Mouse (Mus musculus) myocyte (in vitro differentiated cells): ENCODE results near the gene Nsd2. TPM values are rescaled to one million over a fixed set of nuclear protein-coding genes. Genes with fewer than 3 reads are reported as not detected.

Experiments
- H3K27me3 ChIP-seq: one replicate; pipeline ENCODE4 v1.6.1; 2011; ENCODE audit not compliant: control insufficient read depth, insufficient read depth, insufficient read length
- H3K36me3 ChIP-seq: one replicate; pipeline ENCODE4 v1.6.1; 2011; ENCODE audit not compliant: control insufficient read depth, insufficient read depth
- H3K4me2 ChIP-seq: one replicate; pipeline ENCODE4 v1.6.1; 2011; ENCODE audit warnings: low read depth, control low read depth
- H3K4me3 ChIP-seq: one replicate; pipeline ENCODE4 v1.5.1; 2011; ENCODE audit warnings: mild to moderate bottlenecking, control low read depth, moderate library complexity
- H3K79me2 ChIP-seq: one replicate; pipeline ENCODE4 v1.6.1; 2011; ENCODE audit not compliant: control insufficient read depth, insufficient read depth
- H3ac ChIP-seq: one replicate; pipeline ENCODE4 v1.6.1; 2011; ENCODE audit not compliant: control insufficient read depth, insufficient read length
- CEBPB ChIP-seq: IDR thresholded peaks from 2 replicates; pipeline ENCODE4 v1.6.1; 2011; ENCODE audit warnings: mild to moderate bottlenecking, moderate library complexity; ENCODE audit not compliant: poor library complexity, insufficient read depth, severe bottlenecking
- E2F4 ChIP-seq: IDR thresholded peaks from one replicate; pipeline ENCODE4 v1.6.1; 2011; ENCODE audit warnings: mild to moderate bottlenecking, control low read depth, moderate library complexity; ENCODE audit not compliant: insufficient read depth
- MAX ChIP-seq: IDR thresholded peaks from one replicate; pipeline ENCODE4 v1.6.1; 2011; ENCODE audit warnings: low read depth, mild to moderate bottlenecking, control low read depth
- MYOD1 ChIP-seq, 3 experiments: IDR thresholded peaks; one replicate each; pipeline ENCODE4 v1.6.1; 2011; ENCODE audit warnings: control low read depth in 2 of 3, low read depth in 2 of 3, mild to moderate bottlenecking in 2 of 3, moderate library complexity in 1 of 3; ENCODE audit not compliant: insufficient read length in 2 of 3, control insufficient read depth in 1 of 3
- MYOG ChIP-seq, 3 experiments: IDR thresholded peaks; one replicate each; pipeline ENCODE4 v1.6.1; 2011; ENCODE audit warnings: control low read depth in 2 of 3, low read depth in 2 of 3, mild to moderate bottlenecking in 2 of 3; ENCODE audit not compliant: insufficient read length in 2 of 3, control insufficient read depth in 1 of 3, insufficient read depth in 1 of 3
- POLR2A ChIP-seq: IDR thresholded peaks from one replicate; pipeline ENCODE4 v1.6.1; 2011; ENCODE audit warnings: low read depth, mild to moderate bottlenecking, control low read depth, moderate library complexity; ENCODE audit not compliant: insufficient read length
- POLR2AphosphoS2 ChIP-seq: IDR thresholded peaks from one replicate; pipeline ENCODE4 v1.6.1; 2011; ENCODE audit warnings: low read depth, control low read depth; ENCODE audit not compliant: insufficient read length
- REST ChIP-seq: IDR thresholded peaks from one replicate; pipeline ENCODE4 v1.6.1; 2011; ENCODE audit warnings: mild to moderate bottlenecking, control low read depth, moderate library complexity; ENCODE audit not compliant: insufficient read depth, insufficient read length
- SRF ChIP-seq: IDR thresholded peaks from one replicate; pipeline ENCODE4 v1.6.1; 2011; ENCODE audit warnings: low read depth; ENCODE audit not compliant: control insufficient read depth, insufficient read length
- TCF12 ChIP-seq: IDR thresholded peaks from one replicate; pipeline ENCODE4 v1.6.1; 2011; ENCODE audit warnings: mild to moderate bottlenecking, control low read depth; ENCODE audit not compliant: poor library complexity, insufficient read depth, severe bottlenecking
- TCF3 ChIP-seq: IDR thresholded peaks from one replicate; pipeline ENCODE4 v1.6.1; 2011; ENCODE audit warnings: low read depth, control low read depth; ENCODE audit not compliant: insufficient read length
- USF1 ChIP-seq: IDR thresholded peaks from one replicate; pipeline ENCODE4 v1.6.1; 2011; ENCODE audit warnings: low read depth, mild to moderate bottlenecking, control low read depth, moderate library complexity
- polyA plus RNA-seq: library from polyadenylated mRNA; unstranded; fragments of >200 nt; fragmentation: generic; extraction: Trizol; gene quantifications from one replicate; pipeline ENCODE4 v1.2.1, GENCODE M21; 2012; ENCODE audit warnings: missing spikeins

The Nsd2 gene
- polyA plus RNA-seq, 1 experiment, result 23.9 TPM

DNA sequence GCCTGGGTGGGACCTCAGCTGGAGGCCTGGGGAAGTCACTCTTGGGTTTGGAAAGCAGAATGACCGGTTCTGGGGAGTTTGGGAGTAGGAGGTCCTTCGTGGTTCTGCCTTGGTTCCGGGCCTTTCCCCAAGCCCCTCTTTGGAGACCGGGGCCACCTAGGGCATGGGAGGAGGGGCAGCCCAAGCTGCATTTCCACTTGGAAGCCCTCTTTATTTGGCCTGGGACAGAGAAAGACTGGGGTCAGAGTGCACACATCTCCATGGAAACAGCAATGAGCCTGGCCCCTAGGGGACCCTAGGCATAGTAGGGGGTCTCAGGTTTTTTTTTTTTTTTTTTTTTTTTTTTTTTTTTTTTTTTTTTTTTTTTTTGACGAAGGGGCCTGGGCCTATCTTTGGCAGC lies 2.4 kb upstream of the Nsd2 start:
- Histone ChIP-seq H3K27me3 (no peaks in the 10 kb centered on the region), H3K4me2 (no peak overlapping the region), H3K4me3 (no peak overlapping the region), H3ac (no peak overlapping the region), H3K36me3 (no peaks in the 10 kb centered on the region), H3K79me2 (peaks cover 19% of the 10 kb centered on the region)
- no peak for TF ChIP-seq USF1
- TF ChIP-seq REST, result no peak
- no peak for TF ChIP-seq POLR2AphosphoS2
- no peak for TF ChIP-seq MAX
- TF ChIP-seq CEBPB, result no peak
- TF ChIP-seq SRF, result no peak
- no peak for TF ChIP-seq E2F4

DNA sequence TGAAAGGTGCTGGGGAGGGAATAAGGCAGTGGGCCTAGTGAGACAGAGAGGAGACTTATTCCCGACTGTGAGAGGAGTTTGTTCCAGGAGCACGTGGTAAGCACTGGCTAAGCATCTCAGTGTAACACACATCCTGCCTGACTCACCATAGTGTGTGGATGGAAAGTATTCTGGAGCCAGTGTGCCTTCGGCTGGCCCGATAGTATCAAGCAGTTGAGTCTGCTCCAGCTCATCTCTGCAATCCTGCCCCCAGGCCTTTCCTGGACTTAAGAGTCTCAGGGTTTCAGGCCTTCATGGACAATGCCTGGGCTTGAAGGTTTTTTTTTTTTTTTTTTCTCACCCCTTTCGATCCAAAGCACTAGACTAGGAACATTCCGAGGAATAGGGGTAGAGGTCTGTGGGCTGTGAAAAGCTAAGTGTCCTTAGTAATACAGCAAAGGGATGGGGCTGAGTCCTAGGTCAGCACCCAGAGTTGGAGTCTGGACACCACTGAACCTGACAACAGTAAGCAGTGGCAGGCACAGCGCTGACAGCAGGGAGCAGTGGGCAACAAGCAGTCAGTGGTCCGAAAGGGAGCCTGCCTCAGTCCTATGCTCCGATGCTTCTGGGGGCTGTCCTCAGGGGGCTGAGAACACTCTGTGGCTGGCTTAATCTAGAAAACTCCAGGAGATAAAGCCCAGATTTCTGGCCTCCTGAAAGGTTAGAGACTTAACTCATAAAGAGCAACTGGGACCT lies 1.2 kb upstream of the Nsd2 start:
- no peaks in the 10 kb centered on the region for H3K36me3 ChIP-seq
- peak overlapping the region; percentile 89 for H3ac ChIP-seq
- H3K27me3 ChIP-seq, result no peaks in the 10 kb centered on the region
- H3K79me2 ChIP-seq, result peaks cover 31% of the 10 kb centered on the region
- no peak for TF ChIP-seq CEBPB
- peak; percentile 69 for TF ChIP-seq USF1
- TF ChIP-seq MAX, result no peak
- no peak for TF ChIP-seq MYOD1 (IDR thresholded peaks at IDR 0.05; ENCODE audit: control insufficient read depth in 1 of 3, insufficient read length in 2 of 3, low read depth in 2 of 3)
- TF ChIP-seq E2F4, result no peak
- TF ChIP-seq SRF, result no peak
- TF ChIP-seq TCF3, result no peak
- TF ChIP-seq MYOG (IDR thresholded peaks at IDR 0.05; ENCODE audit: control insufficient read depth in 1 of 3, insufficient read depth in 1 of 3, insufficient read length in 2 of 3, low read depth in 2 of 3), result no peak
- TF ChIP-seq TCF12, result no peak
- peak; percentile 44 for TF ChIP-seq POLR2A
- no peak for TF ChIP-seq POLR2AphosphoS2
- TF ChIP-seq REST, result no peak
- H3K4me2 ChIP-seq, result peak overlapping the region; percentile 98
- peak overlapping the region; percentile 54 for H3K4me3 ChIP-seq

DNA sequence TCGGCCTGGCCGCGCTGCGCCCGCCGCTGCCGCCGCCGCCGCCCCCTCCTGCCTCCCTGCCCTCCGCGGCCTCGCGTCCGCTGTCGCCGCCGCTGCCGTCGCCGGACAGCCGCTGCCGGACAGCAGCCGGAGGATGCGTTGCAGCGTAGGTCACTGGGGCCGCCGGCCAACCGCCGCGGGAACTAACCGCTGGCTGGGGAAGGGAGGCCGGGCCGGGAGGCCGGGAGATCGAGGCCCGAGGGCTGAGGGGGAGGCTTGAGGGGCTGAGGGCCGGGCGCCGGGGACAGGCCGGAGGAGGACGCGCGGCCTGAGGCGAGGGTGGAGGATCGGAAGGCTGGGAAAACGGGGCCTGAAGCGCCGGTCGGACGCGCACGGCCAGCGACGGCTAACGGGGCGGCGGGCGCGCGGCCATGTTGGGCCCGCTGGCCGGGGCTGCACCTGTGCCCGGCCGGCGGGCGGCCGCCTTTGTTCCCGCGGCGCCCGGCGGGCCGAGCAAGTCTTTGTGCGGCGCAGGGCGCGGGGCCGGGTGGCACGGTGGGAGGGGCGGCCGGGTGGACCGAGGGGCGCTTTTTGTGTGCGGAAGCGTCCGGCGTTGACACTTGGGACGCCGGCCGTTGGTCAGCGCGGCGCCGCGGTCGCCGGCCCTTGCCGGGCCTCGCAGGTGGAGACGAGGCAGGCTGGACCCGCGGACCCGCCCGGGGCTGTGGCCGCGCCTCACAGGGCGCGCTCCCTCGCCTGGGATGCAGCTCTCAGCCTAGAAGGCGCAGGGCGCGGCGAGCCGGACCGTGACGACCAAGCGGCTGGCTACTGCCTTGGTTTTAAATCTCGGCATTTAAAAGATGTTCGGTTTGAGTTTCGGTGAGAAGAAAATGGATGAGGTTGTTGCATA lies 452 bp downstream of the Nsd2 start:
- H3K79me2 ChIP-seq, result peaks cover 48% of the 10 kb centered on the region
- H3ac ChIP-seq, result peak overlapping the region; percentile 89
- no peaks in the 10 kb centered on the region for H3K27me3 ChIP-seq
- no peaks in the 10 kb centered on the region for H3K36me3 ChIP-seq
- H3K4me2 ChIP-seq, result peak overlapping the region; percentile 87
- H3K4me3 ChIP-seq, result peak overlapping the region; percentile 54
- TF ChIP-seq CEBPB (no peak), POLR2AphosphoS2 (no peak), POLR2A (peak; percentile 50), MYOG (IDR thresholded peaks at IDR 0.05; ENCODE audit: control insufficient read depth in 1 of 3, insufficient read depth in 1 of 3, insufficient read length in 2 of 3, low read depth in 2 of 3) (peak in 1 of 3 experiments; percentile 26), MYOD1 (IDR thresholded peaks at IDR 0.05; ENCODE audit: control insufficient read depth in 1 of 3, insufficient read length in 2 of 3, low read depth in 2 of 3) (peak in 1 of 3 experiments; percentile 13), REST (no peak)

DNA sequence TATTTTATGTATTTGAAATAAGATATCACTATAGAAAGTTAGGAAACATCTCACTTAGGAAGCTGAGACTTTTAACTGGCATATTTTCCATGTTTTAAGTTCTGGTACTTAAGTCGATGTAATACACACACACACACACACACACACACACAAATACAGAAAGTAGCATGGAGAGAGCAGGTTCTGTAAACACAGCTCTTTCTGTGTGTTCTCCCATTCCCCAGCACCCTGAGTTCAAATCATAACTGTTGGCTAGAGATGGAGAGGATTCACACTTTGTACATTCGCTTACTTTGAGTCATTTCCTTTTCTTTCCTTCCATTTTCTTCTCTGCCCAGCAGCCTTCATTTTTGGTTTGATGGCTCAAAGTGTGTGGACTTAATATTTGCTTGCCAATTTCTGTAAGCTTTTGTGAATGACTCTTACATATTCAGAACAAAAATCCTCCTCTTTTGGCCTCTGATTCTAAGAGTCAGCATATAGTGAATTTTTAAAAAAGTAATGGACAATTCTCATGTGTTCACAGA lies 1.4 kb downstream of the Nsd2 start:
- Histone ChIP-seq H3K79me2 (peaks cover 57% of the 10 kb centered on the region), H3K27me3 (no peaks in the 10 kb centered on the region), H3K4me3 (peak overlapping the region; percentile 54), H3K4me2 (peak overlapping the region; percentile 87), H3ac (peak overlapping the region; percentile 89), H3K36me3 (no peaks in the 10 kb centered on the region)
- TF ChIP-seq TCF3, result no peak
- TF ChIP-seq MAX, result no peak
- TF ChIP-seq USF1, result no peak
- no peak for TF ChIP-seq POLR2A
- TF ChIP-seq REST, result no peak
- no peak for TF ChIP-seq MYOG (IDR thresholded peaks at IDR 0.05; ENCODE audit: control insufficient read depth in 1 of 3, insufficient read depth in 1 of 3, insufficient read length in 2 of 3, low read depth in 2 of 3)
- no peak for TF ChIP-seq SRF
- TF ChIP-seq CEBPB, result no peak
